Mouse (Mus musculus) midbrain, embryonic 16.5 days (tissue): Measurements from ENCODE around the gene Rpl11. TPM values are rescaled to one million over a fixed set of nuclear protein-coding genes. Genes with fewer than 3 reads are reported as not detected.

Source experiments
- polyA plus RNA-seq: library from polyadenylated mRNA; unstranded; fragments of >200 nt; fragmentation: Nextera tagmentation; extraction: Ambion mirVana; gene quantifications from 2 replicates; pipeline ENCODE4 v1.2.1, GENCODE M21; 2015

The Rpl11 gene
- polyA plus RNA-seq, 1 experiment from 2014 or later, result 245 TPM

Other genes with a start within 250 kb of the Rpl11 start
- gene Srsf10, start 197.7 kb downstream of the Rpl11 start, polyA plus RNA-seq, result 190 and 211 TPM in 2 replicates
- 94.2 and 97.5 TPM in 2 replicates for gene Pnrc2, start 179.6 kb downstream of the Rpl11 start, polyA plus RNA-seq
- 0.06 and 0.14 TPM in 2 replicates for gene Cnr2, start 158.0 kb downstream of the Rpl11 start, polyA plus RNA-seq
- 66.0 and 70.1 TPM in 2 replicates for gene Fuca1, start 132.7 kb downstream of the Rpl11 start, polyA plus RNA-seq
- gene Hmgcl, start 107.0 kb downstream of the Rpl11 start, polyA plus RNA-seq, result 59.3 and 68.6 TPM in 2 replicates
- 41.2 and 47.7 TPM in 2 replicates for gene Gale, start 89.7 kb downstream of the Rpl11 start, polyA plus RNA-seq
- gene Lypla2, start 80.8 kb downstream of the Rpl11 start, polyA plus RNA-seq, result 209 and 230 TPM in 2 replicates
- 68.3 and 72.0 TPM in 2 replicates for gene Pithd1, start 66.2 kb downstream of the Rpl11 start, polyA plus RNA-seq
- 26.7 and 28.7 TPM in 2 replicates for gene Eloa, start 31.7 kb downstream of the Rpl11 start, polyA plus RNA-seq
- gene Id3, start 90.1 kb upstream of the Rpl11 start, polyA plus RNA-seq, result 110 and 114 TPM in 2 replicates
- gene E2f2, start 119.0 kb upstream of the Rpl11 start, polyA plus RNA-seq, result 1.4 and 1.6 TPM in 2 replicates
- gene Asap3, start 152.9 kb upstream of the Rpl11 start, polyA plus RNA-seq, result 4.5 and 5.1 TPM in 2 replicates
- gene Tcea3, start 194.3 kb upstream of the Rpl11 start, polyA plus RNA-seq, result 0.67 and 1.2 TPM in 2 replicates
- 42.8 and 43.3 TPM in 2 replicates for gene Zfp46, start 231.3 kb upstream of the Rpl11 start, polyA plus RNA-seq